Mouse (Mus musculus) erythroblast, embryonic 14.5 days (primary cell): ENCODE data around the gene Izumo1. TPM values are rescaled to one million over a fixed set of nuclear protein-coding genes. Genes with fewer than 3 reads are reported as not detected.

Experiments
- H3K27me3 ChIP-seq: 2 replicates; pipeline ENCODE4 v1.6.1; 2012; ENCODE audit warnings: inconsistent platforms; ENCODE audit not compliant: control insufficient read depth
- H3K36me3 ChIP-seq: 2 replicates; pipeline ENCODE4 v1.6.1; 2012; ENCODE audit warnings: mild to moderate bottlenecking, inconsistent platforms; ENCODE audit not compliant: control insufficient read depth
- H3K4me1 ChIP-seq: 2 replicates; pipeline ENCODE4 v1.6.1; 2012; ENCODE audit warnings: inconsistent platforms; ENCODE audit not compliant: control insufficient read depth
- H3K4me3 ChIP-seq: replicated peaks from 2 replicates; pipeline ENCODE3; 2012; ENCODE audit warnings: moderate library complexity, mild to moderate bottlenecking, inconsistent platforms
- H3K9me3 ChIP-seq: 2 replicates; pipeline ENCODE4 v1.6.1; 2012; ENCODE audit warnings: low read length, inconsistent platforms, mixed read lengths; ENCODE audit not compliant: control insufficient read depth
- GATA1 ChIP-seq: IDR thresholded peaks from 2 replicates; pipeline ENCODE4 v1.6.1; 2012; ENCODE audit warnings: low read length, inconsistent platforms, mixed read lengths
- TAL1 ChIP-seq: IDR thresholded peaks from 3 replicates; pipeline ENCODE4 v1.6.1; 2012; ENCODE audit warnings: low read length, inconsistent platforms, mixed read lengths
- polyA plus RNA-seq: library from polyadenylated mRNA; stranded (reverse); fragments of >175 nt; gene quantifications from 2 replicates; pipeline ENCODE4 v1.2.3, GENCODE M21; 2012

Izumo1 gene
- polyA plus RNA-seq, 1 experiment, result not detected

DNA sequence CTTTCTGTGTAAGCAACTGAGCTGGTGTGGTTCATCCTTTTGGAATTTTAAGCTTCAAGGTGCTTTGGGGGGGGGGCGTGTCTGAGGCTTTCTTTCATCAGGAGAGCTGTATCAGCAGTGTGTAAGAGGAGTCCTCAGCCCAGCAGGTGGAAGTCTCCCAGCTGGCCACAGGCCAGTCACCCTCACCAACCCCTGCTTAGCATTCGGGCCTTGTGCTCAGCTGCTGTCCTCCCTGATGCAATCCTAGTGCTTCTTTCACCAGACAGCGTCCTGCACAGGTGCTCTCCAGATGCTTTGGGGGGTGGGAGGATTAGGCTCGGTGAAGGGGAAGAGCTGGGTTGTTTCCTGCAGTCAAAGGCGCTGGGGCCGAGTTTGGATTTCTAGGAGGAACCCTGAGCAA lies 5.3 kb upstream of the Izumo1 start:
- TF ChIP-seq TAL1 (no peak), GATA1 (no peak)
- H3K4me3 ChIP-seq, result no peak overlapping the region
- no peaks in the 10 kb centered on the region for H3K36me3 ChIP-seq
- H3K4me1 ChIP-seq, result no peaks in the 10 kb centered on the region
- peaks cover 36% of the 10 kb centered on the region for H3K27me3 ChIP-seq
- no peaks in the 10 kb centered on the region for H3K9me3 ChIP-seq

DNA sequence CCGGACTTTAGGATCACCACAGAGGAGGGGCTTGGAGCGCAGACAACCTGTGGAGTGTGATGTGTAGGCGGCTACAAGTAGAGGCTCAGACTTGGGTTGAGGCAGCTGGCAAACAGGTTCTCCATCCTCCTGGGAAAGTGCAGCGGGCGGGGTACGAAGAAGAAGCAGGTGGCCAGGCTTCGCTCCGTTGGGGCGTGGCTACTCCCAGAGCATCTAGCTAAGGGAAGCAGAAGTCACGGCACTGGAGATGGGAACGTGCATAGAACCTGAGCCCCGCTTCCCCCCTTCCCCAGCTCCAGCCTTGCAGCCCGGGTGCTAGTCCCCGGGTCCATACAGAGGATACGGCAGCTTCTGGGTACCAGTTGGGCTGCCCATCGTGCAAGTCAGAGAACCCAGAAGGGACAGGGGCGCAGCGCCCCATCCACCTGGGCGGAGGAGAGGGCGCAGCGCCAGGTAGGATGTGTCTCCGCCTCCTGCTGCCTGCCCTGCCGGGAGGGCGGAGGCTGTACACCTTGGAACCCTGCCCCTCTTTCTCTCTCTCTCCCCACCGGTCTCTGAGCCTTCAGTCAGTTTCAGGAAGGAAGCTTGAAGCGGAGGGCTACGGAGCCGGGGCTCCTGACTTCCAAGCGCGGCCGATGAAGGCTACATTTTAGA lies 4.4 kb upstream of the Izumo1 start, which contains the start of gene Fut1:
Gene Fut1, plus strand, starts transcription at position 248 of the 654 bp plus-strand sequence.
- H3K4me1 ChIP-seq, result peaks cover 2% of the 10 kb centered on the region; the same call in 1 of the 2 replicates
- H3K9me3 ChIP-seq, result no peaks in the 10 kb centered on the region
- peaks cover 36% of the 10 kb centered on the region for H3K27me3 ChIP-seq
- H3K4me3 ChIP-seq, result no peak within 1 kb of the TSS
- H3K36me3 ChIP-seq, result no peaks in the 10 kb centered on the region
- TF ChIP-seq GATA1, result no peak
- TF ChIP-seq TAL1, result no peak

GRCm38 (mm10) chr7:45618316-45618715 lies 3.3 kb upstream of the Izumo1 start:
- TF ChIP-seq GATA1 (no peak), TAL1 (no peak)
- H3K27me3 ChIP-seq, result peaks cover 36% of the 10 kb centered on the region

GRCm38 (mm10) chr7:45619592-45619991 lies 2.0 kb upstream of the Izumo1 start:
- TF ChIP-seq TAL1 (no peak), GATA1 (no peak)
- Histone ChIP-seq H3K9me3 (no peaks in the 10 kb centered on the region), H3K27me3 (peaks cover 38% of the 10 kb centered on the region), H3K4me3 (no peak overlapping the region), H3K4me1 (peaks cover 2% of the 10 kb centered on the region; the same call in 1 of the 2 replicates), H3K36me3 (no peaks in the 10 kb centered on the region)

More at GRCm38 (mm10) chr7:45618316-45618715, 3.3 kb upstream of the Izumo1 start:
- Histone ChIP-seq H3K9me3 (no peaks in the 10 kb centered on the region), H3K36me3 (no peaks in the 10 kb centered on the region), H3K4me3 (no peak overlapping the region), H3K4me1 (peaks cover 2% of the 10 kb centered on the region; the same call in 1 of the 2 replicates)

DNA sequence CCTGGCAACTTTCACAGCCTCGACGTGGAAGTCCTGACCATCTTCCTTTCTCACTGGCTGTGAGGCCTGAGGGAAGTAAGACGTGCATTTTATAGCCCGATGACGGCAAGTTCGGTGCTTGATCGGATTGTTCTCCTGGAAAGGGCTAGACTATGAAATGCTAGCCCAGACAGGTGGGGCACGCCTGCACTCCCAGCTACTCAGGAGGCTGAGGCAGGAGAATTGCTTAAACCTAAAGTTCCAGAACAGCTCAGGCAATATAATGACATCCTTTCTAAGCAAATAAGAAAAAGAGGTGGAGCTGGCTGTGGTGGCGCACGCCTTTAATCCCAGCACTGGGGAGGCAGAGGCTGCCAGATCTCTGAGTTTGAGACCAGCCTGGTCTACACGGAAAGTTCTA lies 1.9 kb downstream of the Izumo1 start:
- H3K4me1 ChIP-seq, result peaks cover 4% of the 10 kb centered on the region
- H3K9me3 ChIP-seq, result peaks cover 2% of the 10 kb centered on the region; the same call in 1 of the 2 replicates
- TF ChIP-seq TAL1 (no peak), GATA1 (no peak)
- no peak overlapping the region for H3K4me3 ChIP-seq
- H3K27me3 ChIP-seq, result peaks cover 45% of the 10 kb centered on the region
- no peaks in the 10 kb centered on the region for H3K36me3 ChIP-seq

DNA sequence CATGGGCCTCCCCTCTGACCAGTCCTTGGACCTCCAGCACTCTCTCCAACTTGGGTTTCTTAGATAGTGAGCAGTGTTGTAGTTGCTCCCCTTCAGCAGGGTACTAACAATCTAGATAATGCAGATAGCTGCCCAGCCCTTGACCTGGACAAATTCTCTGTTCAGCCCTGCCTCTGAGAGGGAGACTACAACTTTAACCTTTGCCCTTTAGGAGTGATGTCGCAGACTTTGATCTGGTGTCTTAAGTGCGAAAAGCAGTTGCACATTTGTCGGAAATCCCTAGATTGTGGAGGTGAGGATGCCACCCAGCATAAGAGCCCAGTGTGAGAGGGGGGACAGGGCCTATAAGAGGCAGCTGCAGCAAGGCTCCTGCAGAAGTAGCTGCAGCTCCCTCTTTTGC lies 3.1 kb downstream of the Izumo1 start:
- Histone ChIP-seq H3K4me1 (peaks cover 11% of the 10 kb centered on the region), H3K9me3 (peaks cover 2% of the 10 kb centered on the region; the same call in 1 of the 2 replicates), H3K36me3 (no peaks in the 10 kb centered on the region), H3K4me3 (no peak overlapping the region), H3K27me3 (peaks cover 50% of the 10 kb centered on the region)
- no peak for TF ChIP-seq GATA1
- no peak for TF ChIP-seq TAL1

DNA sequence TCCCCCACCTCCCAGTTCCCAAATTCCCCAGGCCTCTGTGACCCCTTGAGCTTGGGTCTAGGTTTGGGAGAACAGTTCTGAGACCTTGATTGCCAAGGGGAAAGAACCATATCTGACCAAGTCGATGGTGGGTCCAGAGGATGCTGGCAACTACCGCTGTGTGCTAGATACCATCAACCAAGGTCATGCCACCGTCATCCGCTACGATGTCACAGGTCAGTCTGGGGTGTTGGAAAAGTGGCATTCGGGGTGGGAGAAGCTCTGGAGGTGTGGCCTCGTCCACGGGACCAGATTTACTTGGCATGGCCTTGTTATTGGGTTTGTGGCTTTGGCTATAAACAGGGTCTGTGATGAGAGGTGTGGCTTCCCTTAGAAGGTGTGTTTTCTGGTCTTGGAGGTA lies 3.9 kb downstream of the Izumo1 start:
- peaks cover 57% of the 10 kb centered on the region for H3K27me3 ChIP-seq
- no peak for TF ChIP-seq GATA1
- no peak for TF ChIP-seq TAL1
- H3K9me3 ChIP-seq, result peaks cover 2% of the 10 kb centered on the region; the same call in 1 of the 2 replicates
- H3K4me3 ChIP-seq, result no peak overlapping the region
- peaks cover 11% of the 10 kb centered on the region for H3K4me1 ChIP-seq
- H3K36me3 ChIP-seq, result no peaks in the 10 kb centered on the region

GRCm38 (mm10) chr7:45626571-45627076 lies 5.0 kb downstream of the Izumo1 start:
- Histone ChIP-seq H3K36me3 (no peaks in the 10 kb centered on the region), H3K4me3 (no peak overlapping the region), H3K4me1 (peaks cover 9% of the 10 kb centered on the region), H3K27me3 (peaks cover 57% of the 10 kb centered on the region), H3K9me3 (peaks cover 2% of the 10 kb centered on the region; the same call in 1 of the 2 replicates)
- TF ChIP-seq GATA1 (no peak), TAL1 (no peak)

DNA sequence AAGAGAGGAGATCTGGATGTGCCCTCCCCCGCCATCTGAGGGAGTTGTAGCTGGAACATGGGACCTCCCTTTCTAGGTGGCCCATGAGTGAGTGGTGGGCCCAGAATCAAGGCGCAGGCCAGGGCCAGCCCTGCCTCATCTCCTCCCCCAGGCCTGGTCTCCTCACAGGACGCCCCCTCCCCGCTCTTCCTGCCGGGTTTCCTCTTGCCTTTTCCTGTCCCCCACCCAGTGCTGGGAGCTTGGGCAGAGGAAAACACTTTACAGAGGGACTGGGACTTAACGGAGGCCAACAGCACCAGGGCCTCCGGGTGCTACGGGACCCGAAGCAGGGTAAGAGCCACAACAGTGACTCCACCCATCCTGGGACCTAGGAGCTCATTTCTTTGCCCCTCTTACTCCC lies 5.7 kb downstream of the Izumo1 start, which contains the start of gene Rasip1:
Gene Rasip1, plus strand, starts transcription at position 228 of the 400 bp plus-strand sequence.
- H3K4me3 ChIP-seq, result peak within 1 kb of the TSS; percentile 52
- H3K9me3 ChIP-seq, result peaks cover 2% of the 10 kb centered on the region; the same call in 1 of the 2 replicates
- no peaks in the 10 kb centered on the region for H3K36me3 ChIP-seq
- TF ChIP-seq TAL1, result no peak
- no peak for TF ChIP-seq GATA1
- H3K4me1 ChIP-seq, result peaks cover 9% of the 10 kb centered on the region
- peaks cover 60% of the 10 kb centered on the region for H3K27me3 ChIP-seq
